Comparison of ENCODE assay signal across 8 mouse cellular contexts in genomic region chr4:134768226-134768888, GRCm38 (mm10). TPM values are rescaled to one million over a fixed set of nuclear protein-coding genes. Genes with fewer than 3 reads are reported as not detected.
DNase-seq lines count a peak whose midpoint lies in the region; ATAC-seq and TF ChIP-seq lines count a peak whose summit lies in the region.

No protein-coding gene starts in this region.

- no peak for DNase-seq in thymus, adult 2 months
- no peak for DNase-seq in thymus, postnatal 10 days (ENCODE audit: low spot score in 2 of 2)
- DNase-seq in layer of hippocampus, postnatal 25 days (ENCODE audit: extremely low spot score in 1 of 2, low spot score in 1 of 2), result no peak
- no peak for DNase-seq in thymus, adult 18-20 months

- no peak overlapping the region for H3K27ac ChIP-seq in thymus, adult 2 months (ENCODE audit: control insufficient read depth, insufficient read depth, low read length)
- no peak overlapping the region for H3K27ac ChIP-seq in forebrain, embryonic 16.5 days (ENCODE audit: low read length)
- H3K27ac ChIP-seq in macrophage, result 0 out of 2 replicates have a peak overlapping the region, but pooled peaks have one; percentile 13

- peaks cover 75% of the 10 kb centered on the region for H3K4me1 ChIP-seq in erythroblast, embryonic 14.5 days (ENCODE audit: control insufficient read depth)
- H3K4me1 ChIP-seq in thymus, adult 2 months (replicated peaks; ENCODE audit: control insufficient read depth, insufficient read depth, low read length), result peaks cover 40% of the 10 kb centered on the region
- peaks cover 17% of the 10 kb centered on the region for H3K4me1 ChIP-seq in forebrain, embryonic 16.5 days (replicated peaks; ENCODE audit: control insufficient read depth, insufficient read depth, low read length)

- H3K4me2 ChIP-seq in forebrain, embryonic 16.5 days (ENCODE audit: low read length), result peak overlapping the region; percentile 96

- peaks cover 4% of the 10 kb centered on the region; the same call in 1 of the 2 replicates for H3K27me3 ChIP-seq in erythroblast, embryonic 14.5 days (ENCODE audit: control insufficient read depth)
- no peaks in the 10 kb centered on the region; the same call in 1 of the 2 replicates for H3K27me3 ChIP-seq in thymus, adult 2 months (ENCODE audit: control insufficient read depth, insufficient read depth, low read length)
- H3K27me3 ChIP-seq in forebrain, embryonic 16.5 days (replicated peaks; ENCODE audit: control insufficient read depth, insufficient read depth, low read length), result peaks cover 19% of the 10 kb centered on the region; the same call in 1 of the 2 replicates

- no peak for ATAC-seq in erythroblast, adult 5-6 weeks (replicated peaks; ENCODE audit: low FRiP score, poor library complexity, severe bottlenecking)
- no peak for ATAC-seq in forebrain, embryonic 16.5 days

- 32% methylated on average over 21 of the region's 21 CpGs for WGBS in thymus, adult 2 months
- WGBS in forebrain, embryonic 16.5 days, result 9% methylated on average over 21 of the region's 21 CpGs
- 29% methylated on average over 21 of the region's 21 CpGs for WGBS in macrophage (ENCODE audit: missing documents)

- H3K9ac ChIP-seq in forebrain, embryonic 16.5 days (replicated peaks; ENCODE audit: low read depth, low read length), result peak overlapping the region; percentile 60

- no peaks in the 10 kb centered on the region for H3K9me3 ChIP-seq in erythroblast, embryonic 14.5 days (ENCODE audit: control insufficient read depth, low read length)
- no peaks in the 10 kb centered on the region for H3K9me3 ChIP-seq in forebrain, embryonic 16.5 days (ENCODE audit: control insufficient read depth, low read length)

- peaks cover 42% of the 10 kb centered on the region for H3K79me2 ChIP-seq in macrophage (ENCODE audit: inconsistent target)

- H3K36me3 ChIP-seq in erythroblast, embryonic 14.5 days (ENCODE audit: control insufficient read depth), result peaks cover 15% of the 10 kb centered on the region
- no peaks in the 10 kb centered on the region for H3K36me3 ChIP-seq in thymus, adult 2 months (ENCODE audit: control insufficient read depth, insufficient read depth, low read length)
- no peaks in the 10 kb centered on the region for H3K36me3 ChIP-seq in forebrain, embryonic 16.5 days (ENCODE audit: control insufficient read depth, insufficient read depth)
- H3K36me3 ChIP-seq in macrophage (ENCODE audit: inconsistent target), result no peaks in the 10 kb centered on the region

- peak overlapping the region; percentile 91 for H3K4me3 ChIP-seq in erythroblast, embryonic 14.5 days (replicated peaks)
- peak overlapping the region; percentile 61 for H3K4me3 ChIP-seq in thymus, adult 2 months (ENCODE audit: control insufficient read depth, insufficient read depth, low read length)
- peak overlapping the region; percentile 52 for H3K4me3 ChIP-seq in forebrain, embryonic 16.5 days (replicated peaks; ENCODE audit: low read length)
- peak overlapping the region; percentile 36 for H3K4me3 ChIP-seq in macrophage (ENCODE audit: inconsistent target)

- TF ChIP-seq CTCF in thymus, adult 2 months (IDR thresholded peaks at IDR 0.05; ENCODE audit: borderline replicate concordance, control insufficient read depth, extremely low read depth, insufficient read depth, low read length, poor library complexity), result no peak

- no peak for TF ChIP-seq POLR2A in thymus, adult 2 months (IDR thresholded peaks at IDR 0.05; ENCODE audit: control insufficient read depth, extremely low read depth, insufficient read depth, low read length, poor library complexity)

RNA-seq across cellular contexts. Expression of gene Ldlrap1, which starts 0.5 kb away (rescaled TPM):
- 3.0 and 3.8 TPM in 2 replicates for polyA plus RNA-seq in erythroblast, embryonic 14.5 days (2012)
- total RNA-seq in erythroblast, adult 5-6 weeks (2015; ENCODE audit: low replicate concordance), result 5.6 and 10.9 TPM in 2 replicates
- total RNA-seq in erythroblast, adult 5-6 weeks (2017; ENCODE audit: low replicate concordance), result 4.7 and 6.6 TPM in 2 replicates
- 25.3 and 26.0 TPM in 2 replicates for polyA plus RNA-seq in thymus, adult 2 months (2012; rRNA removed)
- polyA plus RNA-seq in forebrain, embryonic 16.5 days (2015; fragmentation: Nextera tagmentation; extraction: Ambion mirVana), result 2.9 and 3.3 TPM in 2 replicates
- 100 to 1,000 TPM in 4 of 26 experiments, 10 to 100 TPM in 21, 1 to 10 TPM in 1; 5.4 to 129 (median 41.6) TPM for total RNA-seq in macrophage (2018; cell fraction: chromatin; rRNA removed)
- 10 to 100 TPM; 12.3 to 48.8 (median 35.4) TPM for total RNA-seq in macrophage (2018; cell fraction: cytosol; rRNA removed)
- total RNA-seq in macrophage (2018; cell fraction: nucleus; rRNA removed), result 10 to 100 TPM in 25 of 26 experiments, 1 to 10 TPM in 1; 7.2 to 92.8 (median 27.8) TPM
- polyA plus RNA-seq in macrophage (2018), result 34.2 to 76.5 TPM (median 43.1 TPM) in 3 replicates
- total RNA-seq in layer of hippocampus, postnatal 25 days (2021), result 1 to 10 TPM; 2.7 to 3.7 TPM

Comparison
In these comparisons a context has a peak if more than half of its experiments do, and no peak if none do; other contexts are left out.
1. H3K4me3 ChIP-seq: peak in every context shown above with its lines; median percentile 91 in erythroblast, embryonic 14.5 days; 61 in thymus, adult 2 months; 52 in forebrain, embryonic 16.5 days; 36 in macrophage.